Mouse (Mus musculus): ENCODE data around the gene Cib4.

DNA sequence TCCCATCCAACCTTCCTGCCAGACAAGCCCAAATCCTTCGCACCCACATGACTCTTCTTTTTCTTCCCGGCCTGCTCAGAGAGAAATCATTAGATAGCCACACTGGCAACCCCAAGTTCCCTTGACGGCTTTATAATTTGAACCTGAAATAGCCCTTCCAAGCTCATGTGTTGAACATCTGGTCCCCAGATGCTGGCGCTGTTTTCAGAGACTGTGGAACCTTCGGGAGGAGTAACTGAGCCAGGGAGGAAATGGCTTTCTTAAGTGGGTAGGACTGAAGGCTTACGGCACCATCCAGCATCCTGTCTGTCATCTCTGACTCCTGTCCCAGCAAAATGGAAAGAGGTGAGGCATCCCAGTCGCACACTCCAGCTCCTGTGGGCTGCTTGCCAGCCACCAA, 48.3 kb downstream of the Cib4 start:
- no peak for TF ChIP-seq POLR2A (IDR thresholded peaks at IDR 0.05; ENCODE audit: low read depth, low read length)
- no peak for TF ChIP-seq CTCF (IDR thresholded peaks at IDR 0.05; ENCODE audit: borderline replicate concordance, insufficient read depth, low read length)
